Mouse (Mus musculus): ENCODE measurements around the gene Sash1.

- TF ChIP-seq CTCF (IDR thresholded peaks at IDR 0.05; ENCODE audit: control insufficient read depth, insufficient read depth, insufficient read length): no peak
- TF ChIP-seq MYOG (IDR thresholded peaks at IDR 0.05; ENCODE audit: control insufficient read depth, extremely low read depth, insufficient read length): no peak
- TF ChIP-seq MAX (IDR thresholded peaks at IDR 0.05): no peak
- TF ChIP-seq USF1 (IDR thresholded peaks at IDR 0.05; ENCODE audit: low read depth): no peak
- no peak for TF ChIP-seq MYOD1 (IDR thresholded peaks at IDR 0.05; ENCODE audit: control insufficient read depth, insufficient read length, low read depth)
- no peak for TF ChIP-seq CEBPB (IDR thresholded peaks at IDR 0.05; ENCODE audit: low read depth)
- TF ChIP-seq FOSL1 (IDR thresholded peaks at IDR 0.05; ENCODE audit: insufficient read depth, low read length, poor library complexity, severe bottlenecking): no peak
Measured at GRCm38 (mm10) chr10:8926906-8927305, 41.0 kb upstream of the Sash1 start.

All from C2C12 (cell line).